Mouse (Mus musculus) right cerebral cortex, postnatal 25 days (tissue): ENCODE results near the gene Fbxw9.
"Not testable (repeated sequence)": the region's sequence is repeated elsewhere in the genome, so short reads cannot be mapped to it uniquely, and the experiment has no call there.

Source experiments
- DNase-seq: peaks from one replicate; pipeline ENCODE4 v3.0.0; 2022

The Fbxw9 gene

DNA sequence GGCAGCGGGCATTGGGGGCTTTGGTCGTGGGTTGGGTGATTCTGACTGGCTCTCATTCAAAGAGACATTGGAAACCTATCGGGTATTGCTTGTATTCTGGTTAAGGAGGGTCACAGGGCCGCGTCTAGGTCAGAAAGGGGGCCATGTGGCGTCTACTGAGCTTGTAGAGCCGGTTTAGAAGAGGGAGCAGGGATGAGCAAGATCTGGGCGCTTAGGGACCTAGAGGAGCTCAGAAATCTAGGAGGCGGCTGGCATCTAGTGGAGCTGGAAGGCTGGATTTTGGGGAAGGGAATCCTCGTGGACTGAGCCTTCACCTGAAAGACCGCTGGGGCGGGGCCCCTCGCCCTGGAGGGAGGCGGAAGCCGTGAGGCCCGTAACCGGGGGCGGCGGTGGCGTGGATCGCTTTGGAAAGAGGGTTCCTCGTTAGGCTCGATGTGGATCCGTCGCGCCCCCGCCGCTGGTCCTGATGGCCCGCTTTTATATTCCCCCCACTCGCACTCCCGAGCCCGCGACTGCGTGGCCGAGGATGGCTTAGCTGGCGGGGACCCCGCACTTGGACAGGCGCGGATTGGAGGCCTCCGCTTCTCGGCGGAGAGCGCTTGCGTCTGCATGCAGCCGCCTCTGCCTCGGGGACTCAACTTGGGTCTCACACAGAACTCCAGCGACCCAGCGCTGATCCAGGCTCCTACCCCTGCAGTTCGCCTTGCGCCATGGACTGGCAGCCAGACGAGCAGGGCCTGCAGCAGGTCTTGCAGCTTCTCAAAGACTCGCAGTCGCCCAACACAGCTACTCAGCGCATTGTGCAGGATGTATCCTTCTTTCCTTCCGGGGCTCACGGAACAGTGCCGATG is 21.9 kb upstream of the Fbxw9 start:
- peak; percentile 72 for DNase-seq

DNA sequence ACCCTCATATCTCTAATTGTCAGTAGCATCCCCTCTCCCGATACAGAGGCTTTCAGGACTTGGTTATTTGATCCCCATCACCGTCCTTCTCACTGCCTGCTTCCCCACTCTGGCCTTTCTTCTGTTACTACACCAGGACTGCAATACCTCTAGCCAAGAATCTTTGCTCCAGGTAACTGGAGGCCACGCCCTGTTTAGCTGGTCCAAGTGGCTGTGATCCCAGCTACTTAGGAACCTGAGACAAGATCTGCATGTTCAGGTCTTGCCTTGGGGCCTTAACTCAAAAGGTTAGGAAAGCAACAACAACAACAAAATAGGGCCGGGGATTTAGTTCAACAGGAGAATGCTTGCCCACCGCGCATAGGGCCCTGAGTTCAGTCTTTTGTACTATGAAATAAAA is 16.2 kb upstream of the Fbxw9 start:
- DNase-seq = no peak

DNA sequence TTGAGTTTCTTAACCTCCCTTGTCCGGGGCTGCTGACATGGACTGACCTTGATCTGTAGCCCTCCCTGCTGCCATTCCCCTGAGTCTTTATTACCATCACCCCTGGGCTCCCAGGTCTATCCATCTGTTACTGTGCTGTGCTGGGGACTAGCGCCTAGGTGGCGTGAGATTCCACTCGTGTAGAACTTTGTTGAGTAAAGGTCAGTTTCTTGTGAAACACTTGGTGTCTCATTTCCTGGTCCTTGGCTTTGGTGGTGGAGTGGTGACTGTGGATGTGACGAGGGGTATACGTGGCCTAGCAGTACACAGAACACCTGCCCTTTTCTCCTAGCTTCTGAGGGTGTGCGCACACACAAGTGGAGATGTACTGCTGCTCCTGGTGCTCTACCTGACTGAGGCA is 2.5 kb upstream of the Fbxw9 start:
- DNase-seq = no peak

DNA sequence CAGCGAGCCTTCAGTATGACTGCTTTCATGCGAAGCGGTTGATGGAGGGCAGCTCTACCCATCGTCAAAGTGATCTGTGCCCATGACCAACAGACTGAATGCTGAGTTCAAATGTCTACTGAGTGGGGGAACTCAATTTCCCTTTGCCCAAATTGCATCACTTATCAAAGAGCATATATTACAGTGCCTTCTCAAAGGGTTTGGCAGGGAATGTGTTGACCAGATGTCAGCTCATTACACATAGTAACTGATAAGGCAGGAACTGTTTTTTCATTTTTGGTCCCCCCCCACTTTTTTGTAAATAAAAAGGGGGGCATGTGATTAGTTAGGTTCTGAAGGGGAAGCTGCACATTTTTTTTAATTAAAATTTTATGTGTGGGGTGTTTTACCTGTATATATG is 2.7 kb downstream of the Fbxw9 start:
- DNase-seq = no peak

DNA sequence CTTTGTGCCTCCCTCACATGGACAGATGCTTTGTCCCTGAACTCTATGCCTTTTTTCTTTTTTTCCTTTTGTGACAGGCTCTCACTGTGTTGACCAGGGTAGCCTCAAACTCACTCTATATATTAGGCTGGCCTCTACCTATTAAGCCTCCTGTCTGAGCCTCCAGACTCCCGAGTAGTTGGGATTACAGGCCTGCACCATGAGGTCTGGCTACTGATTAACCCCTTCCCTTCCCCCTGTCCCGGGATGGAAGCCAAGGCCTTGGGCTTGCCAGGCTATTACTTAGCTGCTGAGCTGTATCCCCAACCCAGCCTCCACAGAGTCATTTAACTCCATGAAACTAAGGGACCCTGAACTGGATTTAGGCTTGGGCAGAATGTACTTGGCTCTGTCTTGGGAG is 5.4 kb downstream of the Fbxw9 start:
- DNase-seq = no peak

DNA sequence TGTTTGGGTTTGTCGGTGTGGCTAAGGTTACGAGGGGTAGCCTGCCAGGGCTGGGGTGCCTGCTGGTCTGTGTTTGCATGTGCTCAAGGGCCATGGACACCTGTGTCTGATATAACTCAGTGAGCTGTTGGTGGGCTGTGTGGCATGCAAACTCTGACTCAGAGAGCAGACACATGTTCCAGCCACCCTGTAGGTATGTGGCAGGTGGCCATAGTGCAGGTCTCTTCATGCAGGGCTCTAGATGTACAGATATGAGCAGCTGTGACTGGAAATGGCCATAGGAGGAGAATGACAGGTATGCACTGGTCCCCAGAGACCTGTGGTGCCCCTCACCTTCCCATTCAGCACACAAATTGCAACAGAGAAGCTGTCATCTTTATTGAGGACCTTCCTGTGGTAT is 7.3 kb downstream of the Fbxw9 start:
- no peak for DNase-seq

DNA sequence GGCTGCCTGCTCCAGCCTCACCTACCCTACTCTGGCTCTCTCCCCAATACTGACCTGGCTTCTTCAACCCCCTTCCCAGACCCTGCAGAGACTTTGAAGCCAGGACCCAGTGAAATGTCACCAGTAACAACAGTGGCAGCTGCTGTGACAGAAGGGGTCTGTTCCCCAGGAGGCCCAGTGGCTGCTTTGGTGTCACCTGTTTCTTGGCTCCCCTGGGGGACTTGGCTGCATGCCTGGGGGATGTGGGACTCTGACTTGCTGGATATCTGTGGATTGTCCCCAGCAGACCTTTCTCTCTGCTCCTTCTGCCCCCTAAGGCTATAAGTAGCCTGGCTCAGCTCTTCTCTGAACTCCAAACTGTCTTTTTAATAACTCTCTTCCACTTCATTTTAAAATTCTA is 8.1 kb downstream of the Fbxw9 start, which contains the start of gene Gm5741:
Gm5741 (minus strand) TSS at position 1 of the 400 bp plus-strand sequence.
- no peak for DNase-seq

DNA sequence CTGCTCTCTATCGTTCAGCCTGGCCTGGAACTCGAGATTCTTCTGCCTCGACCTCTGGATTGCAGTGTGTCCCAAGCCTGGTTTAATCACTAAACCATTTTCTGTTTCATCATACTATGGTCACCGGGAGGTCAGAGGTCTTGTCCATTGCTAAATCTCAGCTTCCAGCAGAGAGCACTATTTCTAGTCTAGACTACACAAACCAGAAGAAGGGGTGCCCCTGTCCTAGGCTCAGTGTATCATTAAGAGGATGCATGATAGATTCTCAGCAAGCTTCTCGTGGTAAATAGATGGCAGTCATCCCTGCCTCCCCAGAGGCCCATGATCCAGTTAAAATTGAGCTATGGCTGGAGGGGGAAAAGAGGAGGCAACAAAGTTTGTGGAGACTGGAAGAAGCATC is 11.2 kb downstream of the Fbxw9 start:
- no peak for DNase-seq

DNA sequence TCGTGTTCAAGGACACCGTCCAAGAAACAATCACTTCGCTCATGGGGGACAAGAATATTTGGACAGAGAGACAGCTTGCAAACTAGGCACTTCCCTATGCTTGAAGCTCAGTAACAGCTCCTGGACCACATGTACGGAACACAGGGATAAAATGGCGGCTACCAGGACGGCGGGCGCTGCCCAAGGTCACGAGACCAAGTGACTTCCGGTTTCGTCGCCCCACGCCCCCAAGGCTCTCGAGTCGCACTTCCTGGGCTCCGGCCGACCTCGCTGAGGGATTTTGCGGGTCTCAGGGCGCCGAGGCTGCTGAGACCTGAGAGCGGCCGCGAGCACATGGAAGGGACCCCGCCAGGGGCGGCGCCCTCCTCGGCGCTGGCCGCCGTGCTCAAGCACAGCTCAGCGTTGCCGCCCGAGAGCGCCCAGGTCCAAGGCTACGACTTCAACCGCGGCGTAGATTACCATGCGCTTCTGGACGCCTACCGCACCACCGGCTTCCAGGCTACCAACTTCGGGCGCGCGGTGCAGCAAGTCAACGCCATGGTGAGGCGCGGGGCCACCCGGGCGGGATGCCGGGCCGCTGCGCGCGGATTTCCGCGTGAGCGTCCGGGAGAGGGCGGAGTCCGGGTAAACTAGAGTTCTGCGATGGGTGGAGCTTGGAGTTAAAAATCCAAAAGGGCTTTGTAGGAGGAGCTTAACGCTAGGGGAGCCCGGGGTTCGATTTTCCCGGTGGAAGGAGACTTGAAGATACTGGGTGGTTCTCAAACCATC is 11.8 kb downstream of the Fbxw9 start, which contains the start of gene Dhps:
Dhps (plus strand) TSS at position 244 of the 768 bp plus-strand sequence.
- peak; percentile 89 for DNase-seq

DNA sequence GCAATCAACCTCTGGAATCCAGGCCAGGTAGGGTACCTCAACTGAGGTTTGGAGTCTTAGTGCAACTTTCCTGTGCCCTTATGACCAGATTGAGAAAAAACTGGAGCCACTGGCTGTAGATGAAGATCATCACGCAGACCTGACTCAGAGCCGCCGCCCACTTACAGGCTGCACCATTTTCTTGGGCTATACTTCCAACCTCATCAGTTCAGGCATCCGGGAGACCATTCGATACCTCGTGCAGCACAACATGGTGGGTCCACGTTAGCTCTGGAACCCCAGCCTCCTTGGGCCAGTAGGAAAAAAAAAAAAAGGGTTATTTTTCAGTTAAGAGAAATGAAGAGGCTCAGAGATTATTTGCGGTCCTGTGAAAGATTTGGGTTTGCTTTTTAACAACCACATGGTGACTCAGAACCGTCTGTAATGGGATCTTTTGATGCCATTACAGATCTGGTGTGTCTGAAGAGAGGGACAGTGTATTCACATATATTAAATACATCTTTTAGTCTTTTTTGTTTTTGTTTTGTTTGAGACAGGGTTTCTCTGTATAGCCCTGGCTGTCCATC is 12.6 kb downstream of the Fbxw9 start:
- no peak for DNase-seq

DNA sequence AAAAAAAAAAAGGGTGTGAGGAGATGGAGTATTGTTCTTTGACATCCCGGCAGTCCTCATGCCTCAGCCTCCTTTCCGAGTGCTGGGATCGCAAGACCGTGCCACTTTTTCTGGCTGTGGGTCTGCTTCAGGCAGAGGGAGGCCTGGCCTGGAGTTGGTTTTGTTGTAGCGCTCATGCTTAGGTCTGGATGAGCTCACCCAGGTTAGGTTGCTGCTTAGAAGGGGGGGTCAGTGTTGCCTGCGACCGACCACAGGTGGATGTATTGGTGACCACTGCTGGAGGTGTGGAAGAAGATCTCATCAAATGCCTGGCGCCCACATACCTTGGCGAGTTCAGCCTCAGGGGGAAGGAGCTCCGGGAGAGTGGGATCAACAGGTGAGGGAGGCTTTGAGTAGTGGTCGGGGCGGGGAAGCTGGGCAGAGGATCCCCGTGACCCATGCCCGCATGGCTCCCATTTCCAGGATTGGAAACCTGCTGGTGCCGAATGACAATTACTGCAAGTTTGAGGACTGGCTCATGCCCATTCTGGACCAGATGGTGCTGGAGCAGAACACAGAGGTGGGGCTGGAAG is 13.3 kb downstream of the Fbxw9 start:
- no peak for DNase-seq

DNA sequence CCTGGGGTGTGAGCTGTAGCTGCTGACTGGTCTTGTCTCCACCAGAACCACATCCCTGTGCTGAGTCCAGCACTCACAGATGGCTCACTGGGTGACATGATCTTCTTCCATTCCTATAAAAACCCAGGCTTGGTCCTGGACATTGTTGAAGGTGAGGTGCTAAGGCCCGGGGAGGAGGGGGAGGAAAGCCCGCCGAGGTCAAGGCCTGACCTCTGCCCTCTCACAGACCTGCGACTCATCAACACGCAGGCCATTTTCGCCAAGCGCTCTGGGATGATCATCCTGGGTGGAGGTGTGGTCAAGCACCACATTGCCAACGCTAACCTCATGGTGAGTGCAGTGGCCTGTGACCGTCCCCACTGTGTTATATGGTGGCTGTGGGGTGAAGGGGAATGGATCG is 14.3 kb downstream of the Fbxw9 start:
- DNase-seq = no peak

DNA sequence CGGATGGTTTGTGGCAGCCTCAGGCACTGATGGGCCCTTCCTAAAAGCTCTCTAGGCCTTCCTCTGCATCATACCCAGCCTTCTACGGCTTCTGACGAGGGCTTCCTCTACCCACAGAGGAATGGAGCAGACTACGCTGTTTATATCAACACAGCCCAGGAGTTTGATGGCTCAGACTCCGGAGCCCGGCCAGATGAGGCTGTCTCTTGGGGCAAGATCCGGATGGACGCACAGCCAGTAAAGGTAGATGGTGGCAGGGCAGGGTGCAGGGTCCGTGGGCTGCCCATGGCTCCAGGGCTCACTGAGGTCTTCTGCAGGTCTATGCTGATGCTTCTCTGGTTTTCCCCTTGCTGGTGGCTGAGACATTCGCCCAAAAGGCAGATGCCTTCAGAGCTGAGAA is 14.8 kb downstream of the Fbxw9 start:
- DNase-seq = no peak

DNA sequence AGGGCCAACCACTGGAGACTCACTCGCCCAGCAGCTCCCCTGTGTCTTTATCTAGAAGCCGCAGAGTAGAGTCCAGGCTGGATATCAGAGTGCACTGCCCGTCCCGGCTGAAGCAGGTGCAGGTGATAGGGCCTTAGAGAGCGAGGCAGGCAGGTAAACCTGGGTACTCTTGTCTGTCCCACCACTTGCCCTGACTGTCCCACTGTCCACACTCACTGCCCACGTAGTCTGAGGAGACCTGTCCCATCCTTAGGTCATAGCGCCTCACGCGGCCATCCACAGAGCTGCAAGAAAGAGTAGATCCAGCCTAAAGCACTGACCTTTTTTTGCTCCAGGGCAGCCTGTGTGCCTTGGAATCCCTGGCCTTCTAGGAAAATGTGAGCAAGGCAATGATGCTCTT is 16.1 kb downstream of the Fbxw9 start:
- DNase-seq = no peak

DNA sequence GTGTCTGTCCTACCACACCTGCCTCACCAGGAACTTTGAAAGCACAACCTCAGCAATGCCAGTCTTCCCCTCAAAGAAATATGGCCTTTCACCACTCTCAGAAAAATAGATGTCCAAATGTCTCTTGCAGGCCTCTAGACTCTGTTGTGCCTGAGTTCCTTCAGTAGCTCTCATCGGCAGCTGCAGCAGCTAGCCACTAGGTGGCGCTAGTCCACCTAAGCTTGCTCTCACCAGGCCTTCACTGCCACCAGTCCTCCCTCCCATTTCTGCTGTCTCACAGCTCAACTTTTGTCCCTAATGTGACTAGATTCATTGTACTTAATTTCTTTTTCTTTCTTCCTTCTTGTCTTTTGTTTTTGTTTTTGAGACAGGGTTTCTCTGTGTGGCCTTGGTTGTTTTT is 17.1 kb downstream of the Fbxw9 start:
- DNase-seq = peak; percentile 81

DNA sequence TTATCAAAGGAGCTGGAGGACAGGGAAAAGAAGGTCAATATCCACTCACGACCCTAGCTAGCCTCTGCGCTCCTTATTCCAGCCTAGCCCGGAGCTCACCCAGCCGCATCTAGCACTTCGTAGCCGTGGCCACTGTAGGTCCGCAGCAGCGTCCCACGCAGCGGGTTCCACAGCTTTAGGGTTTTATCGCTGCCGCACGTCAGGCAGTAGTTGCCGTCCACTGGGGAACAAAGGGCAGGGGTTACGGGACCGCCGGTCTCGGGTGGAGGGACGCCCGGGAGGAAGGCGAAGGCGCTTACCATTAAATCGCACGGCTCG is 20.3 kb downstream of the Fbxw9 start:
- DNase-seq = no peak

DNA sequence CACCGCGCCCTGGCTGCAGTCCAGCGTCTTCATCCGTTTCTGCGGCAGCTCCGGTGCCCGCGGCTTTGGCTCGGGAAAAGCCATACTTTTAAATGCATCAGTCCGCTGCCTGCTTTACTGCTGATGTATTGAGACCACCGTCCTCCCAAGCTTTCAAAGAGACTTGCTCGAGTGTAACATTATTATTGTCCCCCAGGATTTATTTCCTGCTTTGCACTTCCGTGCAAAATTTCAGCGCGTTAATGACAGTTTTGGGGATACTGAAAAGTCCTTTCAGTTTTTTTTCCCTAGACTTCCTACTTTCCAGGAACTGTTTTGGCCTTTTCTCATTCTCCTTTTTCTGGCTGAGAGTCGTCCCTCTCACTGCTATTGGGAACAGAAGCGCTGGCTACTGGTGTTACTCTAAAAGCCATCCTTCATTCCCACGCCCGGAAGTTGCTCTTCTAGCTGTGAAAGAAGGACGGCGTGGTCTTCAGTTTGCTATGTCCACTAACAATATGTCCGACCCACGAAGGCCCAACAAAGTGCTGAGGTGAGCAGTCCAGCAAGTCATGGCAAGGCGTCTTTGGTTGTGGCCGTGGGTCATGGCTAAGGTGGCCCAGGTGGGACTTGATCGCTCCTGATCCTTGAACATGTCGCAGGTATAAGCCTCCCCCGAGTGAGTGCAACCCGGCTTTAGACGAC is 20.8 kb downstream of the Fbxw9 start, which contains the start of gene Wdr83os:
Wdr83os (plus strand) TSS at position 209 of the 684 bp plus-strand sequence.
- peak; percentile 56 for DNase-seq

DNA sequence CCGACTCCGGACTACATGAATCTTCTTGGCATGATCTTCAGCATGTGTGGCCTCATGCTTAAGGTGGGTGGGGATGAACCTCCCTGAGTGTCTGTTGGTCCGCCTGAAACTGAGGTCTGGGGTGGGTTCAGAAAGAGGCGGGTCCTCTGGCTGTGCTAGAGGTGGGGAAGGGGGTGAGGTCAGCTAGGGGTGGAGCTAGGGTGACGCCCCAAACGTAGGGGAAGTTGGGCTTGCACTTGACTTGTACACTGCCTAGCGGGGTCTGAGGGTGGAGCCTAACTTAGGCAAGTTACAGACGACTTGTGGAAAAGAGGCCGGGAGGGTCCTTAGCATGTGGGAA is 21.3 kb downstream of the Fbxw9 start, which contains the start of gene Wdr83:
Wdr83 (minus strand) TSS at position 91 of the 340 bp plus-strand sequence.
- DNase-seq = no peak

DNA sequence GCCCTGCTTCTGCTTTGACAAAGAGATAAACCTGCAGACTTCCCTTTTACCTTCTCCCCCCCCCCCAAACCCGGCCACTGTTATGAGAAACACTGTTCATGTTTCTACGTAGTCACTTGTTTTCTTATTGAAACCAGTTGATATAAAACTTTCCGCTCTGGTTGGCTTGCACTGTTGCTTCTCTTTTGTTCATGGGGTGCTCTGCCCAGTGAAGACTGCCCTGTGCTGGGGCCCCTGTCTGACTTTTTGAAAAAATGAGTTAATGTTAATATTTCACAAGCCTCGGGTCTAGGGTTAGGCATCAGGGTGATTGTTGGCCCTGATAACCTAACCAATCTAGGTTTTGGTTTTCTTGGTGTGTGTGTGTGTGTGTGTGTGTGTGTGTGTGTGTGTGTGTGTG is 22.3 kb downstream of the Fbxw9 start:
- not testable (repeated sequence) for DNase-seq

DNA sequence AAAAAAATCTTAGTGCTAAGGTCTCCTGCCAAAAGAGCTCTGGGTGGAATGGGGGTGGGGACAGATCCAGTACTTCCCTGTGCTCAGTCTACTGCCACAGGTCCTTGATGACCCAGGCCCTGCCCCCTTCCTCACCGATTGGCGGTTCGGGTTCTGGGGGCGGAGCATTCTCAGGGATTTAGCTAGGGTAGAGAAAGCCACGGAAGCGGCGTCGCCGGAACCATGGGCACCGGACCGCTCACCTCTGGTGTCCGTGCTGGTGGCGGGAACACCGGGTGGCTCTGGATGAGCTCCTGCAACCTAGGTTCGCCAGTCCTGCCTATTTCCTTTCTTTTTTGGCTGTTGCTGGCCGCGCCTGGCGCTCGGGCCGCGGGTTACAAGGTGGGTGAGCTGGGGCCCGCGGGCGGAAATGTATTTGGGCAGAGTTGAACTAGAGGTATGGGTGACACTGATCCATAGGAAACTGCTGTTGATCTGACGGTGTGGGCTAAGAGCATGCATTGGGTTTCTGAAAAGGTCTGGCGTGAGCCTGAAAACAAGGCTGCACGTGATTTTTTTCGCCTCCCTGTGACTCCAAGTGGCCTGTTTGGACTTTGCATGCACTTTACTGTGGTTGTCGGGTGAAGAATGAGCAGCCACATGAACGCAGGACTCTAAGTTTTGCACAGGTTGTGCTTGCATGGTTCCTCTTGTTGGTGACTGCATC is 23.4 kb downstream of the Fbxw9 start, which contains the start of gene Man2b1:
Man2b1 (plus strand) TSS at position 163 of the 706 bp plus-strand sequence.
- DNase-seq = peak; percentile 87

DNA sequence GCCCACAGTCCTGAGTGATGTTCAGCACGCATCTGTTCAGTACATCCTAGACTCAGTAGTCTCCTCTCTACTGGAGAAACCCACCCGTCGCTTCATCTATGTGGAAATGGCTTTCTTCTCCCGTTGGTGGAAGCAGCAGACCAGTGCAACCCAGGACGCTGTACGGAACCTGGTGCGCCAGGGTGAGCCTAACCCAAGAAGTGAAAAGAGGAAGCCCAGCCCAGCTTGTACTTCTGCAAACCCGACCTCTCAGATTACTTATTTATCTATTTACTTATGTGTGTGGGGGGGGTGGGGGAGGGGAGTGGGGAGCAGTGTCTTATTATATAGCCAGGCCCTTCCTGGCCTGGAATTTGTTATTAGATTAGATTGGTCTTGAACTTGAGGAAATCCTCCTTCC is 24.8 kb downstream of the Fbxw9 start:
- DNase-seq = no peak

DNA sequence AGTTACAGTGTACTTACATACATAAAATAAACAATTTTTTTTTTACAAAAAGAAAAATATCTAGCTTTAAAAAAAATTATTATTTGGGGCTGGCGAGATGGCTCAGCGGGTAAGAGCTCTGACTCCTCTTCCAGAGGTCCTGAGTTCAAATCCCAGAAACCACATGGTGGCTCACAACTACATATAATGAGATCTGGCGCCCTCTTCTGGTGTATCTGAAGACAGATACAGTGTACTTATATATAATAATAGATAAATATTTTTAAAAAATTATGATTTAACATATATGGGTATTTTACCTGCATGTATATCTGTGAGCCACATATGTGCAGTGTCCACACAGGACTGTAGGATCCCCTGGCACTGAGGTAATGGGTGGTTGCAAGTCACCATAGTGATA is 26.4 kb downstream of the Fbxw9 start:
- DNase-seq = no peak
